Mouse (Mus musculus): ENCODE measurements around the gene Igfbp7. TPM values are rescaled to one million over a fixed set of nuclear protein-coding genes. Genes with fewer than 3 reads are reported as not detected.

Gene Igfbp7
- polyA plus RNA-seq, 1 experiment from 2014 or later: 10.4 TPM

- Histone ChIP-seq H3K4me1 (peaks cover 29% of the 10 kb centered on the region), H3K9me3 (replicated peaks) (no peaks in the 10 kb centered on the region), H3K27ac (replicated peaks) (0 out of 2 replicates have a peak overlapping the region, but pooled peaks have one; percentile 13), H3K27me3 (ENCODE audit: low read depth, poor library complexity, severe bottlenecking) (peaks cover 26% of the 10 kb centered on the region), H3K36me3 (peaks cover 14% of the 10 kb centered on the region), H3K4me3 (peak overlapping the region; percentile 38)
- peak; percentile 86 for DNase-seq (ENCODE audit: low spot score)
- 14% methylated on average over 16 of the region's 16 CpGs for WGBS
Measured at GRCm38 (mm10) chr5:77354361-77354787, 53.5 kb downstream of the Igfbp7 start.

- Histone ChIP-seq H3K27me3 (ENCODE audit: low read depth, poor library complexity, severe bottlenecking) (peaks cover 17% of the 10 kb centered on the region), H3K4me1 (peaks cover 12% of the 10 kb centered on the region), H3K27ac (replicated peaks) (no peak overlapping the region), H3K36me3 (peaks cover 41% of the 10 kb centered on the region), H3K9me3 (replicated peaks) (no peaks in the 10 kb centered on the region), H3K4me3 (no peak overlapping the region)
- 83% methylated on average over 9 of the region's 9 CpGs for WGBS
- DNase-seq (ENCODE audit: low spot score): no peak
Measured at GRCm38 (mm10) chr5:77351691-77352090, 56.1 kb downstream of the Igfbp7 start.

- Histone ChIP-seq H3K27ac (replicated peaks) (no peak overlapping the region), H3K9me3 (replicated peaks) (no peaks in the 10 kb centered on the region), H3K4me1 (peaks cover 12% of the 10 kb centered on the region), H3K4me3 (no peak overlapping the region), H3K36me3 (peaks cover 57% of the 10 kb centered on the region), H3K27me3 (ENCODE audit: low read depth, poor library complexity, severe bottlenecking) (peaks cover 4% of the 10 kb centered on the region; the same call in 1 of the 2 replicates)
- 91% methylated on average over 15 of the region's 15 CpGs for WGBS
- no peak for DNase-seq (ENCODE audit: low spot score)
Measured at GRCm38 (mm10) chr5:77349971-77350658, 57.7 kb downstream of the Igfbp7 start.

GRCm38 (mm10) chr5:77348901-77349300, 58.9 kb downstream of the Igfbp7 start:
- Histone ChIP-seq H3K27ac (replicated peaks) (no peak overlapping the region), H3K4me1 (peaks cover 2% of the 10 kb centered on the region), H3K9me3 (replicated peaks) (no peaks in the 10 kb centered on the region), H3K4me3 (no peak overlapping the region), H3K36me3 (peaks cover 69% of the 10 kb centered on the region), H3K27me3 (ENCODE audit: low read depth, poor library complexity, severe bottlenecking) (no peaks in the 10 kb centered on the region)
- no peak for DNase-seq (ENCODE audit: low spot score)
- WGBS: 97% methylated on average over 8 of the region's 8 CpGs

GRCm38 (mm10) chr5:77340033-77340432, 67.8 kb downstream of the Igfbp7 start:
- Histone ChIP-seq H3K4me1 (no peaks in the 10 kb centered on the region), H3K4me3 (no peak overlapping the region), H3K36me3 (peaks cover 100% of the 10 kb centered on the region), H3K27me3 (ENCODE audit: low read depth, poor library complexity, severe bottlenecking) (no peaks in the 10 kb centered on the region), H3K27ac (replicated peaks) (no peak overlapping the region), H3K9me3 (replicated peaks) (no peaks in the 10 kb centered on the region)
- 91% methylated on average over 4 of the region's 4 CpGs for WGBS
- DNase-seq (ENCODE audit: low spot score): no peak

GRCm38 (mm10) chr5:77330154-77330553, 77.7 kb downstream of the Igfbp7 start:
- no peaks in the 10 kb centered on the region for H3K4me1 ChIP-seq
- WGBS: 82% methylated on average over 5 of the region's 5 CpGs
- H3K27ac ChIP-seq (replicated peaks): no peak overlapping the region
- DNase-seq (ENCODE audit: low spot score): no peak
- no peak overlapping the region for H3K4me3 ChIP-seq
- H3K27me3 ChIP-seq (ENCODE audit: low read depth, poor library complexity, severe bottlenecking): no peaks in the 10 kb centered on the region
- H3K36me3 ChIP-seq: peaks cover 99% of the 10 kb centered on the region
- H3K9me3 ChIP-seq (replicated peaks): no peaks in the 10 kb centered on the region

- Histone ChIP-seq H3K27ac (replicated peaks) (no peak overlapping the region), H3K27me3 (ENCODE audit: low read depth, poor library complexity, severe bottlenecking) (no peaks in the 10 kb centered on the region), H3K4me3 (no peak overlapping the region), H3K4me1 (no peaks in the 10 kb centered on the region), H3K9me3 (replicated peaks) (no peaks in the 10 kb centered on the region), H3K36me3 (peaks cover 99% of the 10 kb centered on the region)
- no peak for DNase-seq (ENCODE audit: low spot score)
- WGBS: 88% methylated on average over 1 of the region's 1 CpGs
Measured at GRCm38 (mm10) chr5:77324936-77325335, 82.9 kb downstream of the Igfbp7 start.

- no peaks in the 10 kb centered on the region for H3K27me3 ChIP-seq (ENCODE audit: low read depth, poor library complexity, severe bottlenecking)
- DNase-seq (ENCODE audit: low spot score): no peak
- no peak overlapping the region for H3K27ac ChIP-seq (replicated peaks)
- H3K9me3 ChIP-seq (replicated peaks): no peaks in the 10 kb centered on the region
- H3K4me1 ChIP-seq: peaks cover 14% of the 10 kb centered on the region
- H3K4me3 ChIP-seq: no peak overlapping the region
- WGBS: 94% methylated on average over 6 of the region's 6 CpGs
- peaks cover 77% of the 10 kb centered on the region for H3K36me3 ChIP-seq
Measured at GRCm38 (mm10) chr5:77314986-77315385, 92.9 kb downstream of the Igfbp7 start.

GRCm38 (mm10) chr5:77314206-77314605, 93.6 kb downstream of the Igfbp7 start:
- peaks cover 16% of the 10 kb centered on the region for H3K4me1 ChIP-seq
- no peak overlapping the region for H3K4me3 ChIP-seq
- H3K36me3 ChIP-seq: peaks cover 71% of the 10 kb centered on the region
- WGBS: 93% methylated on average over 4 of the region's 4 CpGs
- H3K9me3 ChIP-seq (replicated peaks): no peaks in the 10 kb centered on the region
- no peaks in the 10 kb centered on the region for H3K27me3 ChIP-seq (ENCODE audit: low read depth, poor library complexity, severe bottlenecking)
- H3K27ac ChIP-seq (replicated peaks): no peak overlapping the region
- DNase-seq (ENCODE audit: low spot score): no peak

- H3K4me1 ChIP-seq: peaks cover 33% of the 10 kb centered on the region
- H3K9me3 ChIP-seq (replicated peaks): no peaks in the 10 kb centered on the region
- peak; percentile 99 for DNase-seq (ENCODE audit: low spot score)
- H3K27ac ChIP-seq (replicated peaks): peak within 1 kb of the TSS; percentile 94
- H3K27me3 ChIP-seq (ENCODE audit: low read depth, poor library complexity, severe bottlenecking): no peaks in the 10 kb centered on the region
- under 1% methylated on average over 85 of the region's 85 CpGs for WGBS
- H3K4me3 ChIP-seq: peak within 1 kb of the TSS; percentile 97
- H3K36me3 ChIP-seq: peaks cover 55% of the 10 kb centered on the region
Measured at GRCm38 (mm10) chr5:77309924-77310772, 97.7 kb downstream of the Igfbp7 start, which contains the start of the genes Noa1 and Polr2b. Noa1 (minus strand) TSS chr5:77310084. Polr2b (plus strand) TSS chr5:77310147.

GRCm38 (mm10) chr5:77309051-77309906, 98.6 kb downstream of the Igfbp7 start:
- WGBS: under 1% methylated on average over 76 of the region's 76 CpGs
- Histone ChIP-seq H3K36me3 (peaks cover 55% of the 10 kb centered on the region), H3K9me3 (replicated peaks) (no peaks in the 10 kb centered on the region), H3K27me3 (ENCODE audit: low read depth, poor library complexity, severe bottlenecking) (no peaks in the 10 kb centered on the region), H3K4me3 (peak overlapping the region; percentile 97), H3K27ac (replicated peaks) (peak overlapping the region; percentile 94), H3K4me1 (peaks cover 33% of the 10 kb centered on the region)
- no peak for DNase-seq (ENCODE audit: low spot score)

- no peaks in the 10 kb centered on the region for H3K27me3 ChIP-seq (ENCODE audit: low read depth, poor library complexity, severe bottlenecking)
- H3K36me3 ChIP-seq: peaks cover 52% of the 10 kb centered on the region
- H3K4me3 ChIP-seq: peak overlapping the region; percentile 97
- H3K4me1 ChIP-seq: peaks cover 33% of the 10 kb centered on the region
- H3K27ac ChIP-seq (replicated peaks): no peak overlapping the region
- WGBS: 86% methylated on average over 5 of the region's 5 CpGs
- no peaks in the 10 kb centered on the region for H3K9me3 ChIP-seq (replicated peaks)
- DNase-seq (ENCODE audit: low spot score): no peak
Measured at GRCm38 (mm10) chr5:77307821-77308553, 99.9 kb downstream of the Igfbp7 start.
